Mouse (Mus musculus) lung, embryonic 16.5 days (tissue): ENCODE measurements at regions not wholly inside any gene's neighbourhood (a gene's known extent, or its start where the extent isn't known, plus 50 kb on each side); places are given as distances from the start of the nearest gene placed in this dataset.
A peak's percentile ranks its signal among the peaks of the same experiment; 100 is the strongest.

Experiments used
- ATAC-seq: fragments of 200-750 bp; cut with Nextera tagmentation; 2 replicates; pipeline ENCODE4 v1.8.0; 2017; ENCODE audit warnings: low read depth, mild to moderate bottlenecking, moderate library complexity
- H3K27ac ChIP-seq: fragments of 300-500 bp; sonication (generic); 2 replicates; pipeline ENCODE4 v1.5.1; 2014; ENCODE audit warnings: mild to moderate bottlenecking, control low read depth, low read length
- H3K27me3 ChIP-seq: fragments of 300-500 bp; sonication (generic); 2 replicates; pipeline ENCODE4 v1.6.1; 2014; ENCODE audit warnings: low read depth, low read length, mixed read lengths; ENCODE audit not compliant: control insufficient read depth, insufficient read depth
- H3K36me3 ChIP-seq: fragments of 300-500 bp; sonication (generic); 2 replicates; pipeline ENCODE4 v1.6.1; 2014; ENCODE audit warnings: low read length; ENCODE audit not compliant: control insufficient read depth, insufficient read depth
- H3K4me1 ChIP-seq: fragments of 300-500 bp; sonication (generic); replicated peaks from 2 replicates; pipeline ENCODE4 v1.6.1; 2014; ENCODE audit warnings: low read length, mixed read lengths; ENCODE audit not compliant: control insufficient read depth, insufficient read depth
- H3K4me2 ChIP-seq: fragments of 300-500 bp; sonication (generic); 2 replicates; pipeline ENCODE4 v1.6.1; 2014; ENCODE audit warnings: low read depth, low read length, control low read depth
- H3K4me3 ChIP-seq: fragments of 300-500 bp; sonication (generic); 2 replicates; pipeline ENCODE4 v1.5.1; 2014; ENCODE audit warnings: mild to moderate bottlenecking, low read length, control low read depth
- H3K9ac ChIP-seq: fragments of 300-500 bp; sonication (generic); 2 replicates; pipeline ENCODE4 v1.6.1; 2014; ENCODE audit warnings: low read length, control low read depth
- H3K9me3 ChIP-seq: fragments of 300-500 bp; sonication (generic); 2 replicates; pipeline ENCODE4 v1.6.1; 2016; ENCODE audit warnings: low read length; ENCODE audit not compliant: control insufficient read depth
- WGBS: fragments of 180-500 bp; shearing (Covaris S2); extraction: QIAGEN DNeasy Blood & Tissue Kit; methylation state at CpG from one replicate; pipeline ENCODE4 v1.1.7; 2014; 5-methylcytosine and 5-hydroxymethylcytosine counted together

DNA sequence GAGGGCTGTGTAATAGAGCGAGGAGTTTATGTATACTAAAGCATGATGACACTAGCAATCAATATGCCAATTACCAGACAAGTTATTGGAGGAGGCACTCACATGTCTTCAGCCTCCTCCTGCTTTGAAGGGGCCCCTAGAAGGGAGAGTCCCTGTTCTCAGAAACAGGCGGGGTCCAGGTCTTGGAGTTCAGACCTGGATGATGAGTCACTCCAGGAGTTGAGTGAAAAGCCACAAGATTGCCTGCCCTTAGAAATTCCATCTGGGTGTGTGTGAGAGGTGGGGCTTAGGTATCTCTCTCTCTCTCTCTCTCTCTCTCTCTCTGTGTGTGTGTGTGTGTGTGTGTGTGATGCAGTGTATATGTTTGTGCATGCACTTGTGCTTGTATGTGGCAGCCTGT is 62.8 kb upstream of the Nr2f2 start:
- Histone ChIP-seq H3K9me3 (no peaks in the 10 kb centered on the region), H3K4me3 (no peak overlapping the region), H3K9ac (no peak overlapping the region), H3K36me3 (no peaks in the 10 kb centered on the region), H3K27me3 (no peaks in the 10 kb centered on the region), H3K4me2 (no peak overlapping the region), H3K4me1 (peaks cover 8% of the 10 kb centered on the region; the same call in 1 of the 2 replicates), H3K27ac (no peak overlapping the region)
- 24% methylated on average over 2 of the region's 2 CpGs for WGBS
- ATAC-seq: peak; percentile 38

DNA sequence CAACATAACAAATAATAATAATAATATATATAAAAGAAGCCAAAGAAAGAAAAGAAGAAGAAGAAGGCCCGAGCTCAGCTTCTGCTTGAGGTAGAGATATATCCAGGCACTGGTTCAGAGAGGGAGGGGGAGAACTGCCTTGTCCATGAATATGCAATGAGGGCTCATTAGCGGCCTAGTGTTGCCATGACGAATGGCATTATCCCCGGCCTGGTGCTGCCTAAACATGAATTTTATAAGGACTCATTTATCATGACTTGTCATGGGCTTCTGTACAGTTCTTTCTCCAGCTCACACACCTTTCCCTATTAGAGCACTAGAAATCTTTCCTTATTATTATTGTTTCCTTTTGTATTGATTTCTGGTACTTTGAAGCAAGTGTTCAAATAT is 57.7 kb upstream of the Nr2f2 start:
- Histone ChIP-seq H3K27ac (no peak overlapping the region), H3K9ac (no peak overlapping the region), H3K4me1 (0 out of 2 replicates have a peak, but pooled peaks cover 2% of the 10 kb centered on the region), H3K9me3 (no peaks in the 10 kb centered on the region), H3K27me3 (no peaks in the 10 kb centered on the region), H3K36me3 (no peaks in the 10 kb centered on the region), H3K4me3 (no peak overlapping the region), H3K4me2 (no peak overlapping the region)
- no peak for ATAC-seq
- WGBS: 74% methylated on average over 4 of the region's 4 CpGs

- no peak overlapping the region for H3K27ac ChIP-seq
- no peak overlapping the region for H3K4me3 ChIP-seq
- H3K36me3 ChIP-seq: no peaks in the 10 kb centered on the region; the same call in 1 of the 2 replicates
- no peak overlapping the region for H3K4me2 ChIP-seq
- 76% methylated on average over 10 of the region's 10 CpGs for WGBS
- no peaks in the 10 kb centered on the region for H3K4me1 ChIP-seq
- H3K9ac ChIP-seq: no peak overlapping the region
- ATAC-seq: no peak
- no peaks in the 10 kb centered on the region for H3K9me3 ChIP-seq
- H3K27me3 ChIP-seq: no peaks in the 10 kb centered on the region
Observed at GRCm38 (mm10) chr7:70423524-70424230, 57.1 kb upstream of the Nr2f2 start.

GRCm38 (mm10) chr7:70416185-70416941 is 49.8 kb upstream of the Nr2f2 start:
- H3K9me3 ChIP-seq: no peaks in the 10 kb centered on the region
- 73% methylated on average over 10 of the region's 10 CpGs for WGBS
- no peaks in the 10 kb centered on the region; the same call in none of the 2 replicates for H3K36me3 ChIP-seq
- ATAC-seq: no peak
- no peak overlapping the region for H3K4me2 ChIP-seq
- no peak overlapping the region for H3K27ac ChIP-seq
- no peak overlapping the region for H3K9ac ChIP-seq
- no peaks in the 10 kb centered on the region for H3K27me3 ChIP-seq
- H3K4me3 ChIP-seq: no peak overlapping the region
- H3K4me1 ChIP-seq: no peaks in the 10 kb centered on the region
